Mouse (Mus musculus): ENCODE results near the gene Gsg1l.

The Gsg1l gene

DNA sequence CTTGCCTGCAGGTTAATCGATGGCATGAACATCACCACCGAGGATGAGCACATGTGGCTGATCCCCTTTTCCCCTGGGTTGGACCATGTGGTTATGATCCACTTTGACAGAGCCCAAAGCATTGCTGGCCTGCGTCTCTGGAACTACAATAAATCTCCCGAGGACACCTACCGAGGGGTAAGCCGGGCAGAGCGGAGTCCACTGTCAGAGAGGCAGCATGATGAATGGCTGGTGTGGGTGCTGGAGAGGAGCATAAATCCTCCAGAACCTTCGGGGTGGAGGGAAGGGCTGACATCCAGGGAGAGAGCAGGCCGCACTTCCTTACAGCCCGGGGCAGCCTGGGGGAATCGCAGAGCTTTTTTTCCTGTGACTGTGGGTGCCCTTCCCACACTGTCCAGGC is 217.0 kb downstream of the Gsg1l start:
- in situ Hi-C loops (cut with MboI), result no loop called here

DNA sequence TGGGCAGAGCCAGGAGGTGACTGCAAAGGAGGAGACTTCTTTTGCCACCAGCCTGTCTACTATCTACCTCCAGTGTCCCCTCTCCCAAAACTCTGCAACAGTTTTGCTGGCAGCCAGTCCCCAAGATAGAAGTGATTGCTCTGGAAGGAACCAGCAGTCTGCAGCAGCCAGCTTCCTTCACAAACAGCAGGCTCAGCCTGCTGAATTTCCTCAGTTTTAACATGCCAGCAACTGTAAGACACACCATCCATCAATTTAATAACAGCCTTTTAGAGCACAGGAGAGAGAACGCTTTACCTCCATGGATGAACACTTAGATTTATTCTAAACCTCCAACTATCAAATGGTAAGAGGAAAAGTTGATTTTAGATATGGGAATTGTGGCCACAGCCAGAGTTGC is 218.2 kb downstream of the Gsg1l start:
- in situ Hi-C loops (cut with MboI), result no loop called here

DNA sequence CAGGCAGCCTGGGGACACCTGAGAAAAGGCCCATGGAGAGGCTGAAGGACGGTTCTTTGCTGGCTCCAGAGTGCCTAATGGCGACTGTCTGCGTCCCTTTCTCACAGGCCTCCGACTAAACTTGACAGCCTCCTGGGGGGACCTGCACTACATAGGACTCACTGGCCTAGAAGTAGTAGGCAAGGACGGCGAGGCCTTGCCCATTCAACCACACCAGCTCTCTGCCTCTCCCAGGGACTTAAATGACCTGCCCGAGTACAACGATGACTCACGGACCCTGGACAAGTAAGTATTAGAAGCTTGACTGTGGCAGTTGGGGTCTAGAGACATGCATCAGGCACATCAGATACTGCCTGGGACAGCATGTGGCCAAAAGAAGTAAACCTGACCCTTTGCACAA is 221.8 kb downstream of the Gsg1l start:
- in situ Hi-C loops (cut with MboI), result no loop called here

DNA sequence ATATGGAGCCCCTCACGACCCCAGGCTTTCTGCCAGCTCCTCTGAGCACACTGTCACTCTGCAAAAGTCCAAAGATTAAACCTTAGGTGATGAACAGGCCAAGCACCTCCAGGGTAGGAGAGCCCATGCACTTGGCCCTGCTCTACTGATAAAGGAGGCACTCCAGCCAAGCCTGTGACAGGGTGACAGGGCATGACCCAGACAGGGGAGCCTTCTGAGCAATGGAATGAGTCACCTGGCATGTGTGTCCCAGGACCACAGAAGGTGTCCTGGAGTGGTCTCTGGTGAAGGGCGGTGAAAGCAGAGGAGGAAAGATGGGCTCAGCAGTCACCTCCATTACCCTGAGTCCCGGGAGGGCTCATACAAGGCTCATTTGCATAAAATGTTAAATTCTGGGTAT is 222.6 kb downstream of the Gsg1l start:
- in situ Hi-C loops (cut with MboI), result no loop called here

DNA sequence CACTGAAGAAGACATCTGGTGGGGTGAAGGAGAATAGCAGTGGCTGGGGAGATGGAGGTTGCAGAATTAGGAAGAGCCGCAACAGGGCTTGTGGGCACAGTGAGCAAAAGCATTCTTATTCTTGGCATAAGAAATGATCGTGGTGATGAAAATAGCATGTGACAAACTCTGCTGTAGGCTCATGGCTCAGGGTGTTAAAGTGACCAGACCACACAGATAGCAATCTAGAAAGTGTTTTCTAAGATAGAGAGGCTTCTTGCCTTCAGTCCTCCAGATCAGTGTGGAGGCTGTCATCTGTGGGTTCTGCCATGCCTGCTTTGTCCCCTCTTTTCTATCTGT is 234.7 kb downstream of the Gsg1l start:
- in situ Hi-C loops (cut with MboI), result no loop called here

DNA sequence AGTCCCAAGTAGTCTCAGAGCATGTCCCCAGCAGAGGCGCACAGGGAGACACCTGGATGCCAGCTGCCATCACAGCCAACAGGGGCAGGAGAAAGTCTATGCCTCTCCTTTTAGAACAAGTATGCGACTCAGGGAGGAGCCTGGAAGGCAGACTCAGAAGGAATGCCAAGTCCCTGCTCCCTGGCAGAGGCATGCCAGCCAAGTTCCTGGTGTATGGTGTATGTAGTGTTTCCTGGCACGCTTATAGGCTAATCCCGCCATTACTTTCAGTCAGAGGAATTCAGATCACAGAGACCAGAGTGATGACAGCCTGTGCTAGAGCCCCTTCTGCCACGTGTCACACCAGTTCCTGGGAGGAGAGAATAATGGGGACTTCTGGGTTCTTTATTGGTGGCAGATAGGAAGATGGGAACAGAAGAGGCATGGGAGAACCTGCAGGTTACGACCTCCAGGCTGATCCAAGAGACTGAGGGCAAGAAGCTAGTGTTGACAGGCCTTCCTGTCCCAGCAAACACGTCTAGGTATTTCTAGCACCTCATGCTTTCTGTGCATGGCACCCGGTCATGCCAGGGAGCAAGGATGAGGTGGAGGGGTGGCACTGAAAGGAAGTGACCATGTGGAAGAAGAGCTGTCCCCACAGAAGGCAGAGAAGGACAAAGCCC is 235.2 kb downstream of the Gsg1l start:
- in situ Hi-C loops (cut with MboI), result no loop called here

DNA sequence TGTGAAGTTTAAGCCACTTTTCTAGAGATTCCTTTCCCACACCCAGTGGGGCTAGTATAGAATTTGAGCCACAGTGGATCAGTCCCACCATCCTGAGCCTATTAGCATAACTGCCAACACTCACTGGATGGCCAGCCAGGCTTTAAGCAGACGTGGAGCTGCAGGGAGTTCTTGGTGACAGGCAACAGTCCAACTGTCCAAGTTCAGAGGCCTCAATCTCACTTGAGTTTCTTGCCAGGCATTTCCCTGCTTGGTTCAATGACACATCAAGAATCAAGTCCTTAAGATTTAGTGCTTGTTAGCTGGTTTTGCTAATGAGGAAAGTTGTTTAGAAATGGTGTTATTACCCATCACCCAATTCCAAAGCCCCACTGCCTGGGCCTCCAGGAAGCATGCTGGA is 236.6 kb downstream of the Gsg1l start:
- in situ Hi-C loops (cut with MboI), result no loop called here

DNA sequence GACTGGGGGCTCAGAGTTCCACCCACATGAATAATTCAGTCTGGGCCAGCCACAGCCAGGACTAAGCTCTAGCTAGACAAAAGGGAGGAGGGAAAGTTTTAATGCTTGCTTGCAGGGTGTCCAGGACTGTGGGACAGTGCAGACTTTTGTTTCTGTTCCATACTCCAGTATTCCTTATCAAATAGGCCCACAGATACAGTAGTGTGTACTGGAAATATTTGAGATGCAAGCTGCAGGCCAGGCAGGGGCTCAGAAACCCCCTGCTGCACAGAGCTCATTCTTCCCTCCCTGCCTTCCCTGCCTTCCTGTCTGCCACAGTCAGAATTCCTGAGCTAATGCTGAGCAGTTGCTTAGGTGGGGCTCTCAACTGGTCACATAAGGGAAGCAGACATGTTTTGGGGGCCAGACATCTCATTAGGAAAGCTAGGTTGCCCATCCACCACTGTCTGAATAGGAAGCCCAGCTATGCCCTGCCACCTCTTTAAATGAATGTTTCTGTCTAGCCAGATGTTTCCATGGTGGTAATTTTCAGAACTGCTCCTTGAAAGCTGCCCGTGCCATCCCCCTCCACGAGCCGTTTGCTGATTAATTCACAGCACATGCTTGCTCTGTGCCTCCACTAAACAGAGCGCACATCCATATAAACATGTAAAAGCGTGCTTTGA is 244.0 kb downstream of the Gsg1l start:
- in situ Hi-C loops (cut with MboI), result no loop called here

DNA sequence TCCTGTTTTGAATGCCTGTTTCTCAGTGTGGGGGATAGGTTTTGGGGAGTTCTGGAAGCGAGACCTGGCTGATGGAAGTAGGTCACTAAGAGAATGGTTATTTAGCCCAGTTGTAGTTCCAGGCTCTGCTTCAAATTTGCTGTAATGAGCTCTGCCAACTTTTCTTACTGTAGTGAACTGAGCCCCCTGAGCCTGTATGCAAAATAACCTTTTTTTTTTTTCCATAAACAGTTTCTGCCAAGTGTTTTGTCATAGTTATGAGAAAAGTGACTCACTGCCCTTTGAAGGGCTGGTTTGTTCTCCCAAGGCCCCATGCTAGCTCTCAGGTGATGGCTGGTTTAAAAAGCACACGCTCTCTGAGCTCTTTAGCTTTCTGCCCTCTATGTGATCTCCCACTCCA is 248.7 kb downstream of the Gsg1l start:
- in situ Hi-C loops (cut with MboI), result no loop called here

DNA sequence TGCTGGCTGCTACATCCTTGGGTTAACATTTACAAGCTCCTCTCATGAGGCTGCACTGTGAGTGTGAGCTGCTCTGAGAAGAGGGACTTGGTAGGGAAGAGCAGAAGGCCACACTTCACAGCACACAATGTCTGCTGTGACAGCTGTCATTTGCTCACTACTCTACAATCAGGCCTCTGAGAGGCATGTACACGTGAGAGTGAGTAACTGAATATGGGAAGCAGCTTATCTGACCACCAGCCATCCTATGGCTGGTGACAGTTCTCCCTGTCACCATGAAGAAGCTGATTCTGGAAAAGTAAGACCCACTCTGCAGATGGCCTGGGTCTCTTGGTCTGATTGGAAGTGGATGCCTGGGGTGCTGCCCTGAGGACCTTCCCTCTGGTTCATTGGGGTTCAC is 249.4 kb downstream of the Gsg1l start:
- in situ Hi-C loops (cut with MboI), result no loop called here

DNA sequence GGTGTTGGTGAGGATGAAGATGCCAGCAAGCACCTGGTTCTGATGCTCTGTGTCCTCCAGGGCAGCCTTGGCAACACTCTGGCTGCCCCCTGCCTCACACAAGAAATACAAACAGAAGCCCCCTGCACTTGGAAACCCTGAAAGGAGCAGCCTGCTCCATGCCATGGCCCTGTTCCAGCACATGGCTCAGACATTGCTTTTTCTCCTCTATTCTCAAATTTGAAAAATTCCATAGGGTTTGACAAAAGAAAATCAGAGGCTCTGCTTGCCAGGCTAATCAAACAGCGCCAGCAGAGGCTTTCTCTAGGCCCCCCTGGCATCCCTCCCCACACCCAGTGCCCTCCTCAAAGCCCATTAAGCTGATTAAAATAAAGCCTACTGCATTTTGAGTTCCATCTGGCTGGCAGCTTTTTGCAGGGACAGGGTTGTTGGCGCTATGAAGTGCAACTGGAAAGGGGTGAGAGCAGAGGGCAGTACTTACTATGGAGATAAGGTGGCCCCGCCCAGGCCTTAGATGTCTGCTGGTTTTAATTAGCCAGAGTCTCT is 253.0 kb downstream of the Gsg1l start:
- in situ Hi-C loops (cut with MboI), result no loop called here

DNA sequence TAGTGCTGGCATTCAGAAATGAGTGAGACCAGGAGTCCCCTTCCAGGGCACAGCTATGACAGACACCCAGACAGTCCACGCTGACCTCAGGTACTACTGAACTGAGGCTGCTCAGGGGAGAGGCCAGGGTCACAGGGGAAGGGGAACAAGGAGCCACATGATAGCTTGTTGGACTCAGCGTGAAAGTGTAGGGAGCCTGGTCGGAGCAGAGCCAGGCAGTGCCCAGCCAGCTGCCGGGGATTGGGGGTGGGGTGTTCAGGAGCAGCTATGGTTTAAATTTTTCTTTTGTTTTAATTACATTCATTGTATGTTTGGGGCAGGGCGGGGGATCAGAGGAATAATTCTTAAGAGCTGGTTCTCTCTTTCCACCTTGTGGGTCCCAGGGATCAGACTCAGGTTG is 253.7 kb downstream of the Gsg1l start:
- in situ Hi-C loops (cut with MboI), result no loop called here

Measured in mature B cell (primary cell).